Mouse (Mus musculus): ENCODE data around the gene 4930568D16Rik. TPM values are rescaled to one million over a fixed set of nuclear protein-coding genes. Genes with fewer than 3 reads are reported as not detected.

4930568D16Rik gene
- polyA plus RNA-seq (2015; fragmentation: Nextera tagmentation; extraction: Ambion mirVana): not detected in 2 replicates

- no peaks in the 10 kb centered on the region for H3K36me3 ChIP-seq
- H3K27me3 ChIP-seq: no peaks in the 10 kb centered on the region
- H3K4me3 ChIP-seq: no peak within 1 kb of the TSS
- ATAC-seq (ENCODE audit: low FRiP score, low read depth): no peak
- H3K27ac ChIP-seq (replicated peaks): no peak within 1 kb of the TSS
- 87% methylated on average over 2 of the region's 2 CpGs for WGBS
- H3K9ac ChIP-seq: no peak within 1 kb of the TSS
- no peaks in the 10 kb centered on the region for H3K4me1 ChIP-seq (replicated peaks)
- no peaks in the 10 kb centered on the region for H3K9me3 ChIP-seq
- no peak within 1 kb of the TSS for H3K4me2 ChIP-seq
Observed at GRCm38 (mm10) chr2:35367629-35368028, at the start of gene 4930568D16Rik. Gene 4930568D16Rik, minus strand, starts transcription at chr2:35367729.

- H3K4me3 ChIP-seq: no peak overlapping the region
- no peak overlapping the region for H3K9ac ChIP-seq
- no peaks in the 10 kb centered on the region for H3K9me3 ChIP-seq
- no peak overlapping the region for H3K27ac ChIP-seq (replicated peaks)
- 81% methylated on average over 1 of the region's 1 CpGs for WGBS
- no peaks in the 10 kb centered on the region for H3K36me3 ChIP-seq
- no peak for ATAC-seq (ENCODE audit: low FRiP score, low read depth)
- H3K27me3 ChIP-seq: no peaks in the 10 kb centered on the region
- no peaks in the 10 kb centered on the region for H3K4me1 ChIP-seq (replicated peaks)
- no peak overlapping the region for H3K4me2 ChIP-seq
Observed at GRCm38 (mm10) chr2:35417231-35417630, 49.7 kb upstream of the 4930568D16Rik start.

GRCm38 (mm10) chr2:35416473-35416872 is 48.9 kb upstream of the 4930568D16Rik start:
- ATAC-seq (ENCODE audit: low FRiP score, low read depth): no peak
- Histone ChIP-seq H3K4me1 (replicated peaks) (no peaks in the 10 kb centered on the region), H3K4me3 (no peak overlapping the region), H3K27me3 (no peaks in the 10 kb centered on the region), H3K27ac (replicated peaks) (no peak overlapping the region), H3K9me3 (no peaks in the 10 kb centered on the region), H3K9ac (no peak overlapping the region), H3K36me3 (no peaks in the 10 kb centered on the region), H3K4me2 (no peak overlapping the region)
- WGBS: 87% methylated on average over 6 of the region's 6 CpGs

GRCm38 (mm10) chr2:35412810-35413209 is 45.3 kb upstream of the 4930568D16Rik start:
- H3K36me3 ChIP-seq: no peaks in the 10 kb centered on the region
- H3K4me3 ChIP-seq: no peak overlapping the region
- H3K9ac ChIP-seq: no peak overlapping the region
- H3K4me2 ChIP-seq: no peak overlapping the region
- H3K9me3 ChIP-seq: no peaks in the 10 kb centered on the region
- H3K27ac ChIP-seq (replicated peaks): no peak overlapping the region
- no peaks in the 10 kb centered on the region for H3K27me3 ChIP-seq
- no peaks in the 10 kb centered on the region for H3K4me1 ChIP-seq (replicated peaks)
- no peak for ATAC-seq (ENCODE audit: low FRiP score, low read depth)
- 100% methylated on average over 3 of the region's 3 CpGs for WGBS

GRCm38 (mm10) chr2:35412246-35412645 is 44.7 kb upstream of the 4930568D16Rik start:
- no peaks in the 10 kb centered on the region for H3K9me3 ChIP-seq
- no peak overlapping the region for H3K9ac ChIP-seq
- H3K27me3 ChIP-seq: no peaks in the 10 kb centered on the region
- no peak for ATAC-seq (ENCODE audit: low FRiP score, low read depth)
- H3K4me2 ChIP-seq: no peak overlapping the region
- WGBS: 85% methylated on average over 2 of the region's 2 CpGs
- no peak overlapping the region for H3K27ac ChIP-seq (replicated peaks)
- no peaks in the 10 kb centered on the region for H3K36me3 ChIP-seq
- H3K4me3 ChIP-seq: no peak overlapping the region
- no peaks in the 10 kb centered on the region for H3K4me1 ChIP-seq (replicated peaks)

GRCm38 (mm10) chr2:35411640-35412190 is 44.2 kb upstream of the 4930568D16Rik start:
- no peak overlapping the region for H3K4me3 ChIP-seq
- no peaks in the 10 kb centered on the region for H3K9me3 ChIP-seq
- no peak overlapping the region for H3K27ac ChIP-seq (replicated peaks)
- no peak overlapping the region for H3K9ac ChIP-seq
- no peaks in the 10 kb centered on the region for H3K36me3 ChIP-seq
- no peaks in the 10 kb centered on the region for H3K27me3 ChIP-seq
- no peak overlapping the region for H3K4me2 ChIP-seq
- no peaks in the 10 kb centered on the region for H3K4me1 ChIP-seq (replicated peaks)
- 84% methylated on average over 10 of the region's 10 CpGs for WGBS
- no peak for ATAC-seq (ENCODE audit: low FRiP score, low read depth)

GRCm38 (mm10) chr2:35409466-35409865 is 41.9 kb upstream of the 4930568D16Rik start:
- ATAC-seq (ENCODE audit: low FRiP score, low read depth): no peak
- 90% methylated on average over 6 of the region's 6 CpGs for WGBS
- no peak overlapping the region for H3K9ac ChIP-seq

GRCm38 (mm10) chr2:35408409-35409110 is 41.0 kb upstream of the 4930568D16Rik start:
- H3K9ac ChIP-seq: no peak overlapping the region
- no peak overlapping the region for H3K4me3 ChIP-seq
- no peaks in the 10 kb centered on the region for H3K9me3 ChIP-seq
- no peak overlapping the region for H3K27ac ChIP-seq (replicated peaks)
- no peak overlapping the region for H3K4me2 ChIP-seq
- H3K4me1 ChIP-seq (replicated peaks): no peaks in the 10 kb centered on the region
- no peak for ATAC-seq (ENCODE audit: low FRiP score, low read depth)
- no peaks in the 10 kb centered on the region for H3K27me3 ChIP-seq
- WGBS: 87% methylated on average over 5 of the region's 5 CpGs
- no peaks in the 10 kb centered on the region for H3K36me3 ChIP-seq

More at GRCm38 (mm10) chr2:35409466-35409865, 41.9 kb upstream of the 4930568D16Rik start:
- H3K27me3 ChIP-seq: no peaks in the 10 kb centered on the region
- H3K4me2 ChIP-seq: no peak overlapping the region
- no peak overlapping the region for H3K27ac ChIP-seq (replicated peaks)
- no peaks in the 10 kb centered on the region for H3K36me3 ChIP-seq
- H3K4me1 ChIP-seq (replicated peaks): no peaks in the 10 kb centered on the region
- H3K4me3 ChIP-seq: no peak overlapping the region
- H3K9me3 ChIP-seq: no peaks in the 10 kb centered on the region

- Histone ChIP-seq H3K4me2 (no peak overlapping the region), H3K4me1 (replicated peaks) (no peaks in the 10 kb centered on the region), H3K9ac (no peak overlapping the region), H3K27ac (replicated peaks) (no peak overlapping the region), H3K36me3 (no peaks in the 10 kb centered on the region), H3K4me3 (no peak overlapping the region), H3K9me3 (no peaks in the 10 kb centered on the region), H3K27me3 (no peaks in the 10 kb centered on the region)
- ATAC-seq (ENCODE audit: low FRiP score, low read depth): no peak
- WGBS: 80% methylated on average over 7 of the region's 7 CpGs
Observed at GRCm38 (mm10) chr2:35407878-35408277, 40.3 kb upstream of the 4930568D16Rik start.

- no peak for ATAC-seq (ENCODE audit: low FRiP score, low read depth)
- Histone ChIP-seq H3K4me2 (no peak overlapping the region), H3K27ac (replicated peaks) (no peak overlapping the region), H3K27me3 (no peaks in the 10 kb centered on the region), H3K4me3 (no peak overlapping the region), H3K36me3 (no peaks in the 10 kb centered on the region), H3K9ac (no peak overlapping the region), H3K4me1 (replicated peaks) (no peaks in the 10 kb centered on the region), H3K9me3 (no peaks in the 10 kb centered on the region)
- WGBS: 88% methylated on average over 6 of the region's 6 CpGs
Observed at GRCm38 (mm10) chr2:35407266-35407665, 39.7 kb upstream of the 4930568D16Rik start.

GRCm38 (mm10) chr2:35406611-35407010 is 39.1 kb upstream of the 4930568D16Rik start:
- no peak overlapping the region for H3K4me3 ChIP-seq
- 77% methylated on average over 1 of the region's 1 CpGs for WGBS

GRCm38 (mm10) chr2:35402391-35402790 is 34.9 kb upstream of the 4930568D16Rik start:
- ATAC-seq (ENCODE audit: low FRiP score, low read depth): no peak
- WGBS: 95% methylated on average over 16 of the region's 16 CpGs
- Histone ChIP-seq H3K4me3 (no peak overlapping the region), H3K9me3 (no peaks in the 10 kb centered on the region), H3K27ac (replicated peaks) (no peak overlapping the region), H3K4me2 (no peak overlapping the region), H3K27me3 (no peaks in the 10 kb centered on the region), H3K4me1 (replicated peaks) (peaks cover under 1% of the 10 kb centered on the region; the same call in 1 of the 2 replicates), H3K9ac (no peak overlapping the region), H3K36me3 (no peaks in the 10 kb centered on the region)

More at GRCm38 (mm10) chr2:35406611-35407010, 39.1 kb upstream of the 4930568D16Rik start:
- Histone ChIP-seq H3K36me3 (no peaks in the 10 kb centered on the region), H3K9ac (no peak overlapping the region), H3K27me3 (no peaks in the 10 kb centered on the region), H3K27ac (replicated peaks) (no peak overlapping the region), H3K4me1 (replicated peaks) (no peaks in the 10 kb centered on the region), H3K4me2 (no peak overlapping the region), H3K9me3 (no peaks in the 10 kb centered on the region)
- no peak for ATAC-seq (ENCODE audit: low FRiP score, low read depth)

Measured in hindbrain, embryonic 15.5 days (tissue).